ENCODE assay signal across 11 mouse cellular contexts in genomic region chr5:144695289-144696060, GRCm38 (mm10).
DNase-seq lines count a peak whose midpoint lies in the region; ATAC-seq and TF ChIP-seq lines count a peak whose summit lies in the region.
"Had no signal": no experiment of that assay in that cellular context is flagged by ENCODE, and none has a peak within 500 bp of the region (broad histone marks: within the 10 kb centered on the region; RNA-seq: fewer than 3 reads in every experiment).

No protein-coding gene starts in this region.

- H3K27me3 ChIP-seq in forebrain, postnatal 0 days (ENCODE audit: insufficient read depth, low read length), result no peaks in the 10 kb centered on the region
- H3K27me3 ChIP-seq in forebrain, embryonic 15.5 days, result no peaks in the 10 kb centered on the region
- H3K27me3 ChIP-seq in lung, embryonic 15.5 days, result no peaks in the 10 kb centered on the region
- H3K27me3 ChIP-seq in embryonic facial prominence, embryonic 15.5 days, result peaks cover 4% of the 10 kb centered on the region; the same call in 1 of the 2 replicates
- no peaks in the 10 kb centered on the region for H3K27me3 ChIP-seq in midbrain, postnatal 0 days (ENCODE audit: insufficient read depth, low read length)
- H3K27me3 ChIP-seq: liver, embryonic 12.5 days had no signal

- H3K4me2 ChIP-seq in forebrain, postnatal 0 days (ENCODE audit: low read depth), result no peak overlapping the region
- no peak overlapping the region for H3K4me2 ChIP-seq in forebrain, embryonic 15.5 days (replicated peaks)
- no peak overlapping the region for H3K4me2 ChIP-seq in lung, embryonic 15.5 days
- no peak overlapping the region for H3K4me2 ChIP-seq in embryonic facial prominence, embryonic 15.5 days (replicated peaks)
- H3K4me2 ChIP-seq in midbrain, postnatal 0 days (ENCODE audit: low read depth, low read length, poor library complexity, severe bottlenecking), result no peak overlapping the region
- H3K4me2 ChIP-seq: liver, embryonic 12.5 days had no signal

- DNase-seq in forebrain, postnatal 0 days, result peak; percentile 56
- no peak for DNase-seq in lung, postnatal 4 days
- DNase-seq in midbrain, postnatal 0 days (ENCODE audit: low spot score), result peak; percentile 74
- no peak for DNase-seq in yolk sac, embryonic 10.5 days (ENCODE audit: low spot score)
- no peak for DNase-seq in urinary bladder, postnatal 14 days (ENCODE audit: low spot score)
- DNase-seq: thymus, adult 2 months had no signal

- TF ChIP-seq CTCF in forebrain, postnatal 0 days (IDR thresholded peaks at IDR 0.05; ENCODE audit: low read depth), result no peak
- TF ChIP-seq CTCF in midbrain, postnatal 0 days (IDR thresholded peaks at IDR 0.05), result no peak

- H3K27ac ChIP-seq in forebrain, postnatal 0 days (ENCODE audit: low read depth, low read length), result no peak overlapping the region
- no peak overlapping the region for H3K27ac ChIP-seq in forebrain, embryonic 15.5 days (replicated peaks)
- no peak overlapping the region for H3K27ac ChIP-seq in lung, embryonic 15.5 days
- H3K27ac ChIP-seq in embryonic facial prominence, embryonic 15.5 days (replicated peaks), result no peak overlapping the region
- H3K27ac ChIP-seq in midbrain, postnatal 0 days (ENCODE audit: low read depth, low read length), result peak overlapping the region; percentile 52
- H3K27ac ChIP-seq: layer of hippocampus, adult 2 months; liver, embryonic 12.5 days had no signal

- no peaks in the 10 kb centered on the region for H3K9me3 ChIP-seq in forebrain, postnatal 0 days (ENCODE audit: low read length)
- no peaks in the 10 kb centered on the region for H3K9me3 ChIP-seq in forebrain, embryonic 15.5 days
- H3K9me3 ChIP-seq in lung, embryonic 15.5 days, result no peaks in the 10 kb centered on the region
- H3K9me3 ChIP-seq in embryonic facial prominence, embryonic 15.5 days (replicated peaks), result no peaks in the 10 kb centered on the region
- no peaks in the 10 kb centered on the region for H3K9me3 ChIP-seq in midbrain, postnatal 0 days (ENCODE audit: low read length)

- peaks cover 7% of the 10 kb centered on the region; the same call in 1 of the 2 replicates for H3K4me1 ChIP-seq in forebrain, postnatal 0 days (ENCODE audit: insufficient read depth)
- H3K4me1 ChIP-seq in forebrain, embryonic 15.5 days, result peaks cover 8% of the 10 kb centered on the region
- H3K4me1 ChIP-seq in lung, embryonic 15.5 days, result 0 out of 2 replicates have a peak, but pooled peaks cover 4% of the 10 kb centered on the region
- 0 out of 2 replicates have a peak, but pooled peaks cover 4% of the 10 kb centered on the region for H3K4me1 ChIP-seq in embryonic facial prominence, embryonic 15.5 days
- peaks cover 7% of the 10 kb centered on the region; the same call in 1 of the 2 replicates for H3K4me1 ChIP-seq in midbrain, postnatal 0 days (ENCODE audit: insufficient read depth, low read length)
- H3K4me1 ChIP-seq: liver, embryonic 12.5 days had no signal

- ATAC-seq in forebrain, postnatal 0 days, result peak; percentile 90
- no peak; the same call in 1 of the 2 replicates for ATAC-seq in forebrain, embryonic 15.5 days (replicated peaks)
- ATAC-seq in lung, embryonic 15.5 days (ENCODE audit: borderline replicate concordance, extremely low read depth, low FRiP score, low TSS enrichment), result peak; percentile 61; the same call in 1 of the 2 replicates
- peak; percentile 74 for ATAC-seq in embryonic facial prominence, embryonic 15.5 days (ENCODE audit: insufficient number of reproducible peaks, low FRiP score, low TSS enrichment, low read depth)
- peak; percentile 79 for ATAC-seq in midbrain, postnatal 0 days (ENCODE audit: low FRiP score)
- ATAC-seq: liver, embryonic 12.5 days had no signal

- no peak overlapping the region for H3K9ac ChIP-seq in forebrain, postnatal 0 days
- H3K9ac ChIP-seq in forebrain, embryonic 15.5 days (replicated peaks), result no peak overlapping the region
- no peak overlapping the region for H3K9ac ChIP-seq in lung, embryonic 15.5 days
- no peak overlapping the region for H3K9ac ChIP-seq in embryonic facial prominence, embryonic 15.5 days
- no peak overlapping the region for H3K9ac ChIP-seq in midbrain, postnatal 0 days (replicated peaks; ENCODE audit: low read length, poor library complexity, severe bottlenecking)
- H3K9ac ChIP-seq: liver, embryonic 12.5 days had no signal

- WGBS in forebrain, postnatal 0 days, result 38% methylated on average over 8 of the region's 8 CpGs
- 46% methylated on average over 8 of the region's 8 CpGs for WGBS in forebrain, embryonic 15.5 days
- WGBS in lung, embryonic 15.5 days, result 53% methylated on average over 8 of the region's 8 CpGs
- WGBS in embryonic facial prominence, embryonic 15.5 days, result 60% methylated on average over 8 of the region's 8 CpGs
- 44% methylated on average over 8 of the region's 8 CpGs for WGBS in midbrain, postnatal 0 days

- no peak overlapping the region for H3K4me3 ChIP-seq in forebrain, postnatal 0 days (ENCODE audit: low read depth, low read length)
- no peak overlapping the region for H3K4me3 ChIP-seq in forebrain, embryonic 15.5 days
- H3K4me3 ChIP-seq in lung, embryonic 15.5 days, result no peak overlapping the region
- no peak overlapping the region for H3K4me3 ChIP-seq in embryonic facial prominence, embryonic 15.5 days (replicated peaks)
- no peak overlapping the region for H3K4me3 ChIP-seq in midbrain, postnatal 0 days (ENCODE audit: low read depth, low read length)
- H3K4me3 ChIP-seq: layer of hippocampus, adult 2 months; liver, embryonic 12.5 days had no signal

- no peaks in the 10 kb centered on the region for H3K36me3 ChIP-seq in forebrain, postnatal 0 days (ENCODE audit: insufficient read depth)
- no peaks in the 10 kb centered on the region for H3K36me3 ChIP-seq in forebrain, embryonic 15.5 days
- no peaks in the 10 kb centered on the region for H3K36me3 ChIP-seq in lung, embryonic 15.5 days
- H3K36me3 ChIP-seq in embryonic facial prominence, embryonic 15.5 days, result no peaks in the 10 kb centered on the region
- no peaks in the 10 kb centered on the region for H3K36me3 ChIP-seq in midbrain, postnatal 0 days (ENCODE audit: insufficient read depth, low read length)
- H3K36me3 ChIP-seq: liver, embryonic 12.5 days had no signal

Comparison
In these comparisons a context has a peak if more than half of its experiments do, and no peak if none do; other contexts are left out.
1. DNase-seq: peak in forebrain, postnatal 0 days (single experiment) and midbrain, postnatal 0 days (single experiment); none in lung, postnatal 4 days (0 of 2), yolk sac, embryonic 10.5 days (single experiment) and urinary bladder, postnatal 14 days (single experiment).